Mouse (Mus musculus): ENCODE data around the gene Rundc1.
A peak's percentile ranks its signal among the peaks of the same experiment; 100 is the strongest.
"Not testable (repeated sequence)": the region's sequence is repeated elsewhere in the genome, so short reads cannot be mapped to it uniquely, and the experiment has no call there.

Gene Rundc1

DNA sequence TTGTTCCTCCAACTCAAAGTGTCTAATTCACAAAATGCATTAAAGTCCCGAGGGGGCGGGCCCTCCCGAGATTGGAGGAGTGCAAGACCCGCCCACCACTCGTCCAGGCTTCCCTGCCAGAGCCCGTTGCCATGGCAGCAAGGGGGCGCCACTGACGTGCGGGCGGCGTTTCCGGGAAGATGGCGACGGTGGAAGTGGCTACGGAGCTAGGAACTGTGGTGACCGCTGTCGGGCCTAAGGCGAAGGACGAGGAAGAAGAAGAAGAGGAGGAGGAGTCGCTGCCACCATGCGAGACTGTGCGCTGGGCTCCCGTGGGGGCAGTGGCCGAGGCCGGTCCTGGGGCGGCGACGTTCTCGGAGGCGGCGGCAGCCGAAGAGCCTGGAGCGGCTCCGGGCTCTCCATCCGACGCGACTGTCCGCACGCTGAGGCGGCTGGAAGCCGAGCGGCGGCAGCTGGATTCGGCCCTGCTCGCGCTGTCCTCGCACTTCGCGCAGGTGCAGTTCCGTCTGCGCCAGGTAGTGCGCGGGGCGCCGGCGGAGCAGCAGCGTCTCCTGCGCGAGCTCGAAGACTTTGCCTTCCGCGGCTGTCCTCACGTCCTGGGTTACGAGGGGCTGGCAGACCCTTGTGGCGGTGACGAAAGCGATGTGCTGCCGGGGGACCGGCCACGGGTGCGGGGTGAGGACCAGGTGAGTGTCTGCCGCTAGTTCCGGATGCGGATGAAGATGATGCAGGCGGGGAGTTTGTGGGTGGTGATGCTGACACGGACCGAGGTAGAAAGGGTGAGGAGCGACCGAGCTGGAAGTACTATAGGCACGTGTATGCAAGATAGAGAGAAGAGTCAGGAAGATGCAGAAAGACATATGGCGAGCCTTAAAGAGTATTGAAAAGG lies at the start of gene Rundc1, which contains the start of gene Ptges3l:
Rundc1 (plus strand) TSS at position 161 of the 889 bp plus-strand sequence.
Ptges3l (minus strand) TSS at position 409 of the 889 bp plus-strand sequence.
- peak; percentile 97 for DNase-seq (ENCODE audit: low spot score)

DNA sequence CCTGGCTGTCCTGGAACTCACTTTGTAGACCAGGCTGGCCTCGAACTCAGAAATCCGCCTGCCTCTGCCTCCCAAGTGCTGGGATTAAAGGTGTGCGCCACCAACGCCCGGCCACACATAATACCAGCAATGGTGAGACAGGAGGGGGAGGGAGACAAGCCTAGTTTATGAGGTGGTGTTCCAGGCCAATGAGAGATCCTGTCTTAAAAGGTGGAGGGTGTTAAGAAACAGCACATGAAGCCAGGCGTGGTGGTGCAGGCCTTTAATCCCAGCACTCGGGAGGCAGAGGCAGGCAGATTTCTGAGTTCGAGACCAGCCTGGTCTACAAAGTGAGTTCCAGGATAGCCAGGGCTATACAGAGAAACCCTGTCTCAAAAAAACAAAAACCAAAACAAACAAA lies 46.7 kb upstream of the Rundc1 start:
- DNase-seq (ENCODE audit: low spot score): not testable (repeated sequence)

DNA sequence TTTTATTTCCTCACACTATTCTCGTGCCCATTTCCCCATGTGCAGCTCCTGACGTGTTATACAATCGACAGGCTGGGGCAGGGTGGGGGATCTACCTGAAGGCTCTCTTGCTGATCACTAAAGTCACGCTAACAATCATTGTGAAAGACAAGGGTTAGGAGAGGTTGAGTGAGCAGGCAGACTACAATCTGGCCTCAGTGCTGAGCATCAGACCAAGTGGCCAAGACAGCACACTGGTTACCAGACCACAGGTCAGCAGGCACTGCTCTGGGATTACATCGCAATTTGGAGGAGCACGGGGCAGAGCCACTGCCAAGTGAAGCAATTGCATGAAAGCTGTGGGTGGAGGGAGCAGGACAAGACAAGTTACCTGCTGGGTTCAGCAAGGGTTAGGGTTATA lies 46.0 kb upstream of the Rundc1 start:
- DNase-seq (ENCODE audit: low spot score): no peak

DNA sequence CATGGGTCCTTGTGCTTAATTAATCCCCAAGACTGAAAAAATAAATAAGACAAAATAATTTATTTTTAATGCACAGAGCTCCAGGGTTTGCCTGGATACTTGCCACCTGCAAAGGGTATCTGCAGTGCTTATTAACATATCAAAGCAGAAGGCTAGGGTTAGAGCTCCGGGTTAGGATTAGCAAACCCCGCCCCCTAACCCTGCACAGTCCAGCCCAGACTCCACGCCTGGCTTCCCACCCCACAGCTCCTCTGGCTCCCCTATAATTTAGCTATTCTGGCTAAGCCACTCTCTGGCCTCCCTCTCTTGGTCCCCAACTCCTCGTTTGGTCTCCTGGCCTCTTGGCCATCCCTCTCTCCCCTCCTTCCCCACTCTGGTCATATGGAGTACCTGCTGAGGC lies 43.1 kb upstream of the Rundc1 start:
- no peak for DNase-seq (ENCODE audit: low spot score)

DNA sequence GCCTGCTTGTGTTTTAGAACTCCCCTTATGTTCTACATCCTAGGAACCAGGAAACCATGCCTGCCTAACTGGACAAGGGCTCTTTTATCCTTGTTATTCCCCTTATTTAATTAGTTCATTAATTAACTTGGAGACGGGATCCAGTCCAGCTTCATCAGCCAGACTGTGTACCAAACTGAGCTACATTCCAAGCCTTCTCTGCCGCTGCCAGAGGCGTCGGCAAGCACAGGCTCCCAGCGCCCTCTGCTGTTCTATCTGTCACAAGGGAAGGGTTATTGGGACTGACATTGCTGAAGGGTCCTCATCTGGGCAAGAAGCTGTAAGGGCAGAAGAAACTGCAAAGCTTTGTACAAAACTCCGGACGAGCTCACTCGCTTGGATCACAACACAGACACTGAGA lies 29.8 kb upstream of the Rundc1 start:
- DNase-seq (ENCODE audit: low spot score): peak; percentile 38

DNA sequence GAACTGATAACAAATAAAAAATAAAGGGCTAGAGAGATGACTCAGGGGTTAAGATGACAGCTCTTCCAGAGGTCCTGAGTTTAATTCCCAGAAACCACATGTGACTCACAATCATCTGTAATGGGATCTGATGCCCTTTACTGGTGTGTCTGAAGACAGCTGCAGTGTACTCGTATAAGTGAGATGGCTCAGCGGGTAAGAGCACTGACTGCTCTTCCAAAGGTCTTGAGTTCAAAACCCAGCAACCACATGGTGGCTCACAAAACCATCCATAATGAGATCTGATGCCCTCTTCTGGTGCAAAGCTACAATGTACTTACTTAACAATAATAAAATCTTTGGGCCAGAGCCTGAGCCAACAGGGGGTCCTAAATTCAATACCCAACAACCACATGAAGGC lies 9.6 kb upstream of the Rundc1 start:
- DNase-seq (ENCODE audit: low spot score): no peak

DNA sequence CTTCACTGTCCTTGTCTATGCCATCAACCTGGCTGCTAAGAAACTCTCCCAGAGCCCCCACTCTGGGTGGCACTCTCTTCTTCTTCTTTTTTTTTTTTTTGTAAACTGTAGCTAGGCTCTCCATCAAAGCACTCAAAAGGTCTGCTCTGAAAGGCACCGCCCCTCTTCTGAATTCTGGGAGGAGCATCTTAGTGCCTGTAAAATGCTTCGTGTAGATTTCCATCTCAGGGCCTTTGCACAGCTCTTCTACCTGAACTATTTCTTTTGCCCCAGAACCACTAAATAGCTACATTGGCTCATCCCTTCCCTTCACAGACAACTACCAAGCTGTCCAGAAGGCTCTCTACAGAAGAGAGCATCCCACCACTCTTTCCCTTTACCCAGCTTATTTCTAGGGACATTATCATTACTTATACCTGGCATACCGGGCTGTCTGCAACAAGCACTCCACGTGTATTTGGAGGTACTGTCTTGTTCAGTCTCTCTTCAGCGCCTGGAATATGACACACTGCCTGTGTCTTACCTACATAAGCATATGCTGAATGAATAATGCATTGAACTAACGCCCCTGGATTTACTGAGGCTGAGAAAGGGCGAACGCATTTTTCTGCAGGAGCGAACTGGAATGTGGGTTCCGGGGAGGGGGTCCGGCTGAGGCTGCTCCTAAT lies 8.3 kb upstream of the Rundc1 start:
- no peak for DNase-seq (ENCODE audit: low spot score)

DNA sequence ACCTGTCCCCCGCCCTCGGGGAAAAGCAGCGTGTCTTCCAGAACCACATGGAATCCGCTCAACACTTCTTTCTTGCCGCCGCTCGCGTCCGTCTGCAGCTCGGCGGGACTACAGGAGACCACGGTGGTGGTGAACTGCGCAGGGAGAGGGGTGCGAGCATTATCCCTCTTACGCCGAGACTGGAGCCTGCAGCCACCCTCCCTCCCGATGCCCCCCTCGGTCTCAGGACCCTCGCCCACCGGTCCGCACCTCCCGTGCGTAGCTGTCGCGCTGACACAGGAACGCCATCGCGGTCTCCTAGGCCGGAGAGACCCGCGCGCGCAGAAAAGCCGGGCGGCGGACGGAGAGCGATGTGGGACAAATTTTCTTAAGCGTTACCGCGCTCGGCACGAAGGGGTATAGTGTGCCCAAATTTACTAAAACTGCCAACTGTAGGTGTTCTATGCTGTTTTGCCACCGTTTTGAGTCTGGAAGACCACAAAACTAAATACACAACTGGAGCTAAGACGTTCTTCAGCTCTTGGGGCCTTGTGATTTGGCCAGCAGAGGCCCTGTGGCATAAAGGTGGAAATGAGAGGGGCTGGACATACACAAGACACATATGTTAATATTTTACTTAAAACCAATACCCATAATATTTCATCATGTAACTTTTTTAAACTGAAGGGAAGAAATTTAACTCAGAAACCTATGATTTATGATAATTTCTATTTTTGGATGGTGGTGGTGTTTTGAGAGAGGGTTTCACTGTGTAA lies 7.6 kb upstream of the Rundc1 start, which contains the start of gene Aarsd1:
Aarsd1 (minus strand) TSS at position 515 of the 755 bp plus-strand sequence.
- peak; percentile 85 for DNase-seq (ENCODE audit: low spot score)

DNA sequence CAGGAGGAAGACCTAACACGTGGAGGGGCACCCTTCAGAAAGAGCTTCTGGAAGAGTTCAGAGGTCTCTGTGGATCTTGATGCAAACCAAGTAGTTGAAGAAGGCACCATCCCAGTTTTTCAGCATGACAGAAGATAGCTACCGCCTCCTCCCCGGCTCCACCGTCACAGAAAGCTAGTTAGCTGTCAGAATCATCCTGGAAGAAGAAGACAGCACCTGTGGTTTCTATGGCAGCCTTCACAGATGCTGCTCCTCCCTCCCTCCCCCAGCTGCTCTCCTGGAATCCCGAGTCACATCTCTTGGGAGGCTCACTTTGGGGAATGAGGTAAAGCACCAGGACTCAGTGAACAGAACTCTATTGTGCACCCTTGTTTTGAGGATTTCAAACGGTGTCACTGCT lies 5.9 kb upstream of the Rundc1 start:
- DNase-seq (ENCODE audit: low spot score): no peak

DNA sequence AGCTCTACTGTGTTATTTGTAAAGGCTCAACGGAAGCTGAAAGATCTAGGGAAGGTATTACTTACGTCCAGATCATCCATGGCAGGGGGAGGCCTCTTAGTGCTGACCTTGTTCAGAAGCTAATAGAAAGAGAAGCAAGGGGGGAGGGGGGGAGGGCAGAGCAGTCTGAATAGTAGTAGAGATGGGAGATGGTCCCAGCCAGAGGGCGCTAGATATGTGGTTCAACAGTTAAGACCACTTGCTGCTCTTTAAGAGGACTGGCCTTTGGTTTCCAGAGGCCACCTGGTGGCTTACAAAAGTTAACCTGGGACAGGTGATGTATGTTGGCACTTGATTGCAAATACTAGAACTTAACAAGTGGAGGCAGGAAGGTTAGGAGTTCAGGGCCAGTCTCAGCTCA lies 5.3 kb upstream of the Rundc1 start:
- no peak for DNase-seq (ENCODE audit: low spot score)

DNA sequence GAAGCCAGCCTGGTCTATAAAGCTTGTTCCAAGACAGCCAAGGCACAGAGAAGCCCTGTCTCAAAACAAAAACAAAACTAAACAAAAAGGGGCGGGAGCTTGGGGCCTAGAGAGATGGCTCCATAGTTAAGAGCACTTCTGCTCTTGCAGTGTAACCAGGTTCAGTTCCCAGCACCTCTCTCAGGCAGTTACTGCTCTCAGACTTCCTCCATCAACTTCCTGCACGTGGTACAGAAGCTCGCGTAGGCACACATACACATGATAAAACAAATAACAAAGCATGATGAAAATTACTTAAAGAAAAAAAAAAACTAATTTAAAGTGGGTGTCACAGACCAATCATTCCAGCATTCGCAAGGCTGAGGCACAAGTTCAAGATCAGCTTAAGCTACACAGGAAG lies 4.7 kb upstream of the Rundc1 start:
- no peak for DNase-seq (ENCODE audit: low spot score)

DNA sequence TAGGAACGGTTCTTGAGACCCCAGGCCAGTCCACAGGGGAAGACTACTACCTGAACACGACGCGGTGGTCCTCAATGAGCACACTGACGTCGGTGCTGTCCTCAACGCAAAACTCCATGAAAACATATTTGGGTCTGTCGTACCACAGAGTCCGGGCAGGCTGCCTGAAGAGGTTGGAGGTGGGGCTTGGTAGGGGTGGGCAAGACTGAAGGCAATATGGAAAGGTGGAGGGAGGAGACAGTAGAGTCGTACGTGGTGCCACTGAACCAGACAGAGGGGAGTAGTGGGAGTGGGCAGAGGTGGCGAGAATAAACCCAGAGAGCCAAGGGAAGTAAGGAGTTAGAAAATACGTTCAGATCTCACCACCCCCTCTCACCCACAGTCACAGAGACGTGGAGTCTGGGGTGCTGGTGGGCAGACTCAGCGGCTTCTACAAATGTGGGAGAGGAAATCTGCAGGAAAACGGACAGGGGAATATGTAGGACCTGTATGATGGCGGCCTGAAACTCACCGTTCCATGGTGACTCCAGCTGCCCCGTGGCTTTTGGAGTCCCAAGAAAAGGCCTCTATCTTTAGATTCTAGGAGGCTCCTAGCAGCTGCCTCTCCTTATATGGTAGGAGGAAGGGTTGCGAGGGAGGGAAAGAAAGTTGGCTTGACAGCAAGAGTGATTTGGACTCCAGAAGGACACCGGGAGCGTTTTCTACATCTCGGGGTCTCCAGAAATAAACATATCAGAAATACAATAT lies 607 bp upstream of the Rundc1 start, which contains the start of gene Gm27029:
Gm27029 (minus strand) TSS at position 692 of the 747 bp plus-strand sequence.
- peak; percentile 19 for DNase-seq (ENCODE audit: low spot score)

DNA sequence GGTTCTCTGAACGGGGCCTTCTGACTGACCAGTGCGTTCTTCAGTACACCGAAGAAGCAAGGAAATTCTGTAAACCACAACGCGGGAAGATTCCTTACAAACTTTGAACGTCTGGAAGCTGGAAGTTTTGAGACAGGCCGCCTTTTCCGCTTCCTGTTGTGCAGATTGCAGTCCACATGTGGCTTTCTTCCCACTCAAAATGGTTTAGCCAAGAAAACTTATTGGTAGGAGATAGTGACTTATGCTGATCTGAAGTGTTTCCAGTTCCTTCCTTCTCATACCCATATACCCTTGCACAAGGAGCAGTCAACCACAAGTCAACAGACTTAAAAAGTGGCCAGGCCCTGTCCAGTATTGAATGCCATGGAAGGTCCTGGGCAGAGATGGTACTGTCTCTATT lies 1.3 kb downstream of the Rundc1 start:
- no peak for DNase-seq (ENCODE audit: low spot score)

DNA sequence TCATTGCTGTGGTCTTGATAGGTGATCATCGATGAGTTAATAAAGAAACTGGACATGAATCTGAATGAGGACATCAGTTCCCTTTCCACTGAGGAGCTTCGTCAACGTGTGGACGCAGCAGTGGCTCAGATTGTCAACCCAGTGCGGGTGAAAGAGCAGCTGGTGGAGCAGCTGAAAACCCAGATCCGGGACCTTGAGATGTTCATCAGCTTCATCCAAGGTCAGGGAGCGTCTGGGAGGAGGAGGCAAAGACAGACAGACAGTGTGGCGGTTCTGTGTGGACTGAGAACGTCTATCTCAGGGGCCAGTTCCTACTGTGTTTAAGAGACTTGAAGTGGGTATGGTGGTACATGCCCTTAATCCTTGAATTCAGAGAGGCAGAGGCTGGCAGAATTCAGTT lies 6.4 kb downstream of the Rundc1 start:
- DNase-seq (ENCODE audit: low spot score): no peak

DNA sequence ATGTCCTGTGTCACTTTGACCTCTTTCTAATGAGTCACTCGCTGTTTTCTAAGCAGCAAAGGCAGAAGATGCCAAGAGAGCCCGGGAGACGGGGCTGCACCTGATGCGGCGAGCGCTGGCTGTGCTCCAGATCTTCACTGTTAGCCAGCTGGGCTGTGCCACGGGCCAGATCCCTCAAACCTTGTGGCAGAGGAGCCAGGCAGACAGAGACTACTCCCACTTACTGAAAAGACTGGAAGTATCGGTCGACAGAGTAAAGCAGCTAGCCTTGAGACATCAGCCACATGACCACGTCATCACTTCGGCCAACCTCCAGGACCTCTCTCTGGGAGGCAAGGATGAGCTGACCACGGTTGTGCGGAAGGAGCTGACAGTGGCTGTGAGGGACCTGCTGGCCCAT lies 8.5 kb downstream of the Rundc1 start:
- DNase-seq (ENCODE audit: low spot score): no peak

DNA sequence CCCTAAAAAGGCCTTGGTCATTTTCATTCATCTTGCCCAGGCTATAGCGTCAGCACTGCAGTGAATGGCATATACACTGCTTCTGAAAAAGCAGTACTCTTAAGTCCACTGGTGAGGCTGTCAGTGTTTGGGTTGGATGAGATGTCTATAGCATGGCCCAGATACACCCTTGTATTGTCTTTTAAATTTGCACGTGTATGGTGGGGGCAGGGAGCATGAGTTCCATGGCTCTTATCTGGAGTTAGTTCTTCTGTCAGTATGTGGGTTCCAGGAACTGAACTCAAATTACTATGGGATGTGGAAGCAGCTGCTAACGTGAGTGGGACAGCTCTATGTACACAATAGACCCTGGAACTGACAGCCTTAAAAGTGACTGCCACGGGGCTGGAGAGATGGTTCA lies 10.9 kb downstream of the Rundc1 start:
- DNase-seq (ENCODE audit: low spot score): no peak

DNA sequence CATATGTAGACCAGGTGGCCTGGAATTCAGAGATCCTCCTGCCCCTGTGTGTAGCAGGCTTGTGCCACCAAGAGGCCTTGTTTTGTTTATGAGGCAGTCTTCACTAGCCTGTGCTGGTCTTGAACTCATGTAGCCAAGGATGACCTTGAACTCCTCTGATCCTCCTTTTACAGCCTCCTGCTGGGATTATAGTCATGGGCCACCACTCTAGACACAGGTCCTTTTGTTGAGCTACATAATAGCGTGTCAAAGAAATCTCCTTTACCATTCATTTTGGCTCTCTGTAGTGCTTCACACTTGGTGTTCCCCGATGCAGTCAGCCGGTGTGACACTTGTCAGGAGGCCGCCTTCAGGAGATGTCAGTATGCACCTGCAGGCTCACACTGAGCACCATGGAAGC lies 12.0 kb downstream of the Rundc1 start:
- no peak for DNase-seq (ENCODE audit: low spot score)

DNA sequence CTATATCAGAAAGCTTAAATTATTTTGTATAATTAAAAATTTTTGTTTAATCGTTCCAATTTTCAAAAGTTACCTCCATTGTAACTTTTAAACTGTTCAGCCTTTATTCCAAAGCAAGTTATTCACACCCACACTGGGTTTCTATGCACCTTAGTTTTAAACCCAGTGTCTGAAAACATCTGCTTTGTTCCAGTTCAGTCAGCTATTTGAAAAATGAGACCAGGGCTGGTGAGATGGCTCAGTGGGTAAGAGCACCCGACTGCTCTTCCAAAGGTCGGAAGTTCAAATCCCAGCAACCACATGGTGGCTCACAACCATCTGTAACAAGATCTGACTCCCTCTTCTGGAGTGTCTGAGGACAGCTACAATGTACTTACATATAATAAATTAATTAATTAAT lies 13.1 kb downstream of the Rundc1 start:
- not testable (repeated sequence) for DNase-seq (ENCODE audit: low spot score)

DNA sequence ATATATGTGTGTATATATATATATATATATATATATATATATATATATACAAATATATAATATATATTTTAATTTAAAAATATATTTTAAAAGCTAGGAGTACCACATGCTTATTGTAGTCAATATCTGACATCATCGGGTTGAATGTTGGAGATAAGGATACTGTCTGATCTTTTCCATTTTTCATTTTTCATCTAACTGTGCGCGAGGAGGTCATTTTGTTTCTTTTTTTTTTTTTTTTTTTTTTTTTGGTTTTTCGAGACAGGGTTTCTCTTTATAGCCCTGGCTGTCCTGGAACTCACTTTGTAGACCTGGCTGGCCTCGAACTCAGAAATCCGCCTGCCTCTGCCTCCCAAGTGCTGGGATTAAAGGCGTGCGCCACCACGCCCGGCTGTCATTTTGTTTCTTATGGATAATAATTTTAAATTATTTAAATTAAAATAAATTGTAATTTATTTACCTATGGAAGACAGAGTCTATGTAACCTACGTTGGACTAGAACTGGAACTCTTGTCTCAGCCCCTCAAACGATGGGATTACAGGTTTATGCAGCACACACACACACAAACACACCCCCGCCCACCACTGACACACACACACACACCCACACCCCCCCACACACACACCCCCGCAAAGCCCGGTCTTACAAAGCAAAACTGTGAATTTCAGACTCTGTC lies 16.7 kb downstream of the Rundc1 start:
- DNase-seq (ENCODE audit: low spot score): not testable (repeated sequence)

DNA sequence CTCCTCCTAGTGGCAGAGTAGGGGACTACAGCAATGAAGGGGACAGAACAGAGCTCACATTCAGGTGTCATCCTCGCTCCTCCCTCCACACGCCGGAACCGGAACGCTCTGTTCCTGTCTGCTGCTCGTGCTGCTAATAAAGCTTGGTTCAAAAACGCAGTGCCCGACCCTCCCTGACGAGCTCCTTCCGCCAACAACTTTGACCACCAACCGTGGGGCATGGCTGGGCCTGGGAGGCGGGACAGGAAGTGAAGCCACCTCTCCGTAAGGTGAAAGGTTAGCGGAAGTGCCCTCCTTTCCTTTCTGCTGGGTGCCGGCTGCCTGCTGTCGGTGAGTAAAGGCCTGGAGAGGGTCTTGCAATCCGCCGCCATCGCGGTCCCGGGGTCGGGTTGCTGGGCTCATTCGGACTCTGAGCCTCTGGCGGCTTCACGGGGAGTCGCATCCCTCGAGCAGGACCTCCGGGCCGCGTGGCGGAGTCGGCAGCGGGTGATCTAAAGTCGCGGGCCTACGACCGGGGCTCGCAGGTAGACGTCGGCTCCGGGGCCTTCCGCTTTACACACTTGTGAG lies 17.3 kb downstream of the Rundc1 start, which contains the start of gene Rpl27:
Rpl27 (plus strand) TSS at position 172 of the 567 bp plus-strand sequence.
- peak; percentile 88 for DNase-seq (ENCODE audit: low spot score)

DNA sequence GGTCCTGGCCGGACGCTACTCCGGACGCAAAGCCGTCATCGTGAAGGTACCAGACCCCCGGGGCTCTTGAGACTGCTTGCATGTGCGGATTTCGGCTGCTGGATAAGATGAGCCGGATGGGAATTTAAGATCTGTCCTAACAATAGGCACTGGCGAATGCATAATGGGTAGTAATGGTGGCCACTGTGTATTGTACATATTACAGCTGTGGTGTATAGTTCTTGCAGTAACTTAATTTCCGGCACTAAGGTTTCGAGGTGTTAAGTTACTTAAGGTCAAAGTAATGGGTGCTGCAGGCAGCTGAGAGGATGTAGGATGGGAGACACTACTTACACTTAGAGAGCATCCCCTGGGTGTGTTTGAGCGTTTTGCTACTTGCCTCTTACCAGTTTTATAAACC lies 17.9 kb downstream of the Rundc1 start:
- no peak for DNase-seq (ENCODE audit: low spot score)
